Mouse (Mus musculus): ENCODE results near the gene Arhgef16.

- TF ChIP-seq POLR2A (IDR thresholded peaks at IDR 0.05; ENCODE audit: borderline replicate concordance, extremely low read depth, insufficient read depth, insufficient read length, poor library complexity, severe bottlenecking) (no peak), CTCF (IDR thresholded peaks at IDR 0.05; ENCODE audit: borderline replicate concordance, extremely low read depth, insufficient read depth, insufficient read length) (no peak)
These were observed 52.2 kb downstream of the Arhgef16 start for GRCm38 (mm10) chr4:154249316-154249715.
